Mouse (Mus musculus) 416B (cell line): ENCODE results near the gene Clmp.
"Not testable (repeated sequence)": the region's sequence is repeated elsewhere in the genome, so short reads cannot be mapped to it uniquely, and the experiment has no call there.

ENCODE experiments used
- DNase-seq: peaks from one replicate; pipeline ENCODE4 v3.0.0; 2011; ENCODE audit warnings: low read depth

Gene Clmp

DNA sequence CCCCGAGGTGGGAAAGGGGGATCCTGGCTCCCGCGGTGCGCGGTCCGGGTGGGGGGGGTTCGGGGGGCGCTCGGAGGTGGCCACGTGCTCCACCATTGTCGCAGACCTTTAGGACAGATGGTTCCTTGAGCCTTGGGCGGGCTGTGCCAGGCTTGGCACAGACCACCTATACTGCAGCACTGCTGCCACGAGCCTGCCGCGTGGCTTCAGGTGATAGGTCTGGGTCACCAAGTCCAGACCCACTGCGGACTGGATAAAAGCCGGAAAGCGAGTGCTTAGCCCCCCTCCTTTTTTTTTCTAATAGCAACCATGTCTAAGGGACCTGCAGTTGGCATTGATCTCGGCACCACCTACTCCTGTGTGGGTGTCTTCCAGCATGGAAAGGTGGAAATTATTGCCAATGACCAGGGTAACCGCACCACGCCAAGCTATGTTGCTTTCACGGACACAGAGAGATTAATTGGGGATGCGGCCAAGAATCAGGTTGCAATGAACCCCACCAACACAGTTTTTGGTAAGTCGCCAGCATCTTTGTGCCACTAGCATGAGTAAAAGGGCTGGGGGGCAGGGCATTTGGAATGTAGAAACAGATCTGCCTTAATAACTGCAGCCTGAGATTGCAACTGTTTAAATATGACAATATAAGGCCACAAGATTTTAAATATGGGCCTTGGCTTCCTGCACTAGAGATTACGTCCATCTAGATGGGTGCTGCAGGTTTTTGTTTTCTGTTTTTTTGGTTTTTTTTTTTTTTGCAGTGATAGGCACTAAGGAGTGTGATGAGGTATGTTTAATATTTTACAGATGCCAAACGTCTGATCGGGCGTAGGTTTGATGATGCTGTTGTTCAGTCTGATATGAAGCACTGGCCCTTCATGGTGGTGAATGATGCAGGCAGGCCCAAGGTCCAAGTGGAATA is 116.1 kb downstream of the Clmp start:
- DNase-seq = peak; percentile 62

DNA sequence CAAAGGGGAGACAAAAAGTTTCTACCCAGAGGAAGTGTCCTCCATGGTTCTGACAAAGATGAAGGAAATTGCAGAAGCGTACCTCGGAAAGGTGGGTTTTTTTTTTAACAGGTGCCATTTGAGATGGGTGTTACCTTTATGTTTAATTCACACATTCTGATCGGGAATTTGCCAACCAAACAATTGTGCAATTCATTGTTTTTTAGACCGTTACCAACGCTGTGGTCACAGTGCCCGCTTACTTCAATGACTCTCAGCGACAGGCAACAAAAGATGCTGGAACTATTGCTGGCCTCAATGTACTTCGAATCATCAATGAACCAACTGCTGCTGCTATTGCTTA is 116.7 kb downstream of the Clmp start:
- peak; percentile 26 for DNase-seq

DNA sequence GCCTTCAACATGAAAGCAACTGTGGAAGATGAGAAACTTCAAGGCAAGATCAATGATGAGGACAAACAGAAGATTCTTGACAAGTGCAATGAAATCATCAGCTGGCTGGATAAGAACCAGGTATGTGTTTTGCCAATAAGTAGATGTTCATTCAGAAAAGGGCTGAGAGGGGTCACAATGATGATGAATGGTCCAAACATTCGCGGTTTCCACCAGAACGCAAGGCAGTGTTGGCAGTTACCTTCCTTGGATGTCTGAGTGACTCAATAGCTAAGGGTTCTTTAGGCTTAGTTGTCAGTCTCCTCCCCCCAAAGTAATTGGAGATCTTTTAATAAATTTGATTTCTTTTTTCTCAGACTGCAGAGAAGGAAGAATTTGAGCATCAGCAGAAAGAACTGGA is 118.8 kb downstream of the Clmp start:
- DNase-seq = not testable (repeated sequence)

DNA sequence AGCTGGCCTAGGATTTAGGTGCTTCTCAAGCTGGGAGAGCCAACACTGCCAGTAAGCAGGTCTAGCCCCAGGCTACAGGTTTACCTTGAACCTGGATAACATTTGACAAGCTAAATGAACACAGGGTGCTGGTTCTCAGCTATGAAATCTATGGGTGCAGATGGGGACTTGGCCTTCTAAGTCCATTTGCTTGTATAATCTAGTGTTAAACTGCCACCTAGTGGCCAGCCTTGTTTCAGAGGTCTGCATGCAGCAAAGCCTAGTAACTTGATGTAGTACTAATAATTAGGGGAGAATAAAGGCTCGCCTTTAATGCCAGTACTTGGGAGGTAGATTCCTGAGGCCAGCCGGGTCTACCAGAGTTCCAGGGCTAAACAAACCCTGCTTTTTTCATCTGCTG is 119.5 kb downstream of the Clmp start:
- peak; percentile 87 for DNase-seq

DNA sequence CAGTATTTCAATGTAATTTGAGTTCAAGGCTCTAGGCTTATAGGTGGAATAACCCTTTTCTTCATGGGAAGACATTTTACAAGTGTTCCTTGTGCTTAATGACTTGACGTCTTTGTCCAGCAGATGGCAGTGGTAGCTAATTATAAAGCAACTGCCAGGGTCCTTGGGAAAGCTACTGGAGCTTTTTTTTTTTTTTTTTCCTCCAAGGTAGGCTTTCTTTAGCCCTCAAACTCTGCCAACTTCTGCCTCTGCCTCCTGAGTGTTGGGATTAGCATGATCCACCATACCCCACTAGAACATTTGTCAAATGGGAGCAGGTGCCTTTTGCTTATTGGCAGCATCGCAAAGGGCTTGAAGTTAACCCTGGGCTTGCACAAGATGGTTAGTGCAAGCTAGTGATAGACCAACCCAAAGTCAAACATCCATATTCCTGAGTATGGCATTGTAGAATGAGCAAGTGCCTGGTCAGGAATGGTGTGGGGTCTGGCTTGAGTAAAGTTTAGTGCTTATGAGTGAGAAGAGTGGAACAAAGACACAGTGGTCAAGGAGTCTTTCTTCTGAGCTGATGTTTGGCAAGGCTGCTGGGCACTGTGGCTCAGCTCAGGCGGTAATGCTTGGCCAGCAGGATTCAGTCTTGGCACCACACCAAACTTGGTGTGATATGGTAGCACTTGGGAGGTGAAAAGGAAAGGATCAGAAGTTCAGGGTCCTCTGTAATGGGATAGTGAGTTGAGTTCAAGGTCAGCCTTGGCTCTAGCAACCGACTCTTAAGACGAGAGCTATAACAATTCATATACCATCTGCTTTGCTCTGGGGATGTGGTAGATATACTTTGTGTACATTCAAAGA is 120.9 kb downstream of the Clmp start:
- peak; percentile 85 for DNase-seq

DNA sequence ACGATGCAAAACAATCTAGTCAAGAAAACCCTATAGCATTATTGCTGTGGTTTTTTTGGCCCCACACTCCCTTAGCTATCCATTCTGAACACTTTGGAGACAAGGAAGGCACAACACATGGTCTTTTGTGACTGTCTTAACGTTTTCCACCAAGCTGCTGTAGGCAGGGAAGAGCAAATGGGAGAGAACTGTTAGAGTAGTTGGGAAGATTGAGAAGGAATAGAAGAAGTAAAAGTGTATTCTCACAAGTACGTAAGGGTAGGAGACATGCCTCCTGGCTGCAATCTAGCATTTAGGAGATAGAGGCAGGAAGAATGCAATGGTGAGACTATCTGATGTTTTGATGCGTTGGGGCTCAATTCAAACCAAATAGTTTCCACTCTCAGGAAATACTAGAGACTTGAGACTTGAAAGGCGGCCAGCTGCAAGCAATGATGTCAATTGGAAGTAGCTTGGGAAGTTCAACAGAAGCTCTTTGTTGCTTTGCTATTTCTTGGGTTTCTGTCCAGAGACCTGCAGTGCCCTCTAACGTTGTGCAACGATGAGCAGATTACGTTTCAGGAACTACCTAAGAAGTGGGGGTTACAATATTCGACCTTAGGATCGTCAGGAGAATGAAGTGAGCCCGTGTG is 121.6 kb downstream of the Clmp start:
- DNase-seq = peak; percentile 75

DNA sequence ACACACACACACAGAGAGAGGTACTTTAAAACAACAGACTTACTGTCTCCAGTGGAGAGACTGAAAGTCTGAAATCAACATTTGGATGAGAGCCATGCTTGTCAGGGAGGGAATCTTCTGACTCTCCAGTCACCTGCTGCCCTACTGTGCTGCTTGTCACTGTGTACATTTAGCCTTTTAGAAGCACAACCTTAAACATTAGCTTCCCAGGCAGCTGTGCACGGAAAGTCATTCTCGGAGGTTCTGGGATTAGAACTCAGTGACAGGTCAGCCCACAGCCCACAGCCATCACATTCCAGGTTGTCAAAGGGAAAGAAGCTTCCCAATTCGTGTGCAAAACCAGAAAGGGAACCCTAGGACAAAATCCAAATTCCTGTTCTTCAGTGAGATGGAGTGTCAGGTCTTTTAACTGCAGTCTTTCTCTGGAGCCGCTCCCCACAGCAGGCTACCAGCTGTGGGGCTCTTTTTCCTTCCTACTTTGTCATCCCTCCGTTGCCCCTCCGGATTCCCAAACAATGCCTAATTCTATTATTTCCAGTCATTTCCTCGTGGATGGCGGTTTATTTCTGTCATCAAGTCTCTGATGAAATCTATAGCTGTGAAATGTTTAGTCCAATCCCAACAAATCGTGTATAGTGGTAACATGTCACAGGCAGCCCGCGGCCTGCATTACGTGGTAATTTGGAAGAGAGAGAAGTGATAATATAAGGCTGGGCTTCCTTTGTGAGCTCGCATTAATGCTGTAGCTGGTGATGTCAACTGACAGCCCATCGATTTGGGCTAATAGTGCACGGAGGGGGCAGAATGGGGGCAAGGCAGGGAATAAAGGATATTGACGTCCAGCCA is 122.5 kb downstream of the Clmp start:
- DNase-seq = no peak

DNA sequence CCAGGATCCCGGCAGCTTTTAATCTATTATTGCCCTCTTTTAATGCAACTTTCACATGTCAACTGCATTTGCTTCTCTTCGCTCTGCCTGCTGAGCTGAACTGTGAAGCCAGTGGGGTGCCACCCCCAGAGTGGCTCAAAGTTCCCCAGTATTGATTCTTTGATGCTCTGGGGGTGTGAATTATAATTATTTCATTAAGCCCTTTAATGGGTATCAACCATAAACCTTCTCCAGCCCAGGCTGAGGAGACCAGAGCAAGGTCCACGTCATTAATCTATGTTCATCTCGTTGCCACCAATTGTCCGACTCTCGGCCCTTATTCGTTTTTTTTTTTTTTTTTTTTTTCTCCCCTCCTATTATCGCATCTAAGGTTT is 123.1 kb downstream of the Clmp start:
- DNase-seq = no peak

DNA sequence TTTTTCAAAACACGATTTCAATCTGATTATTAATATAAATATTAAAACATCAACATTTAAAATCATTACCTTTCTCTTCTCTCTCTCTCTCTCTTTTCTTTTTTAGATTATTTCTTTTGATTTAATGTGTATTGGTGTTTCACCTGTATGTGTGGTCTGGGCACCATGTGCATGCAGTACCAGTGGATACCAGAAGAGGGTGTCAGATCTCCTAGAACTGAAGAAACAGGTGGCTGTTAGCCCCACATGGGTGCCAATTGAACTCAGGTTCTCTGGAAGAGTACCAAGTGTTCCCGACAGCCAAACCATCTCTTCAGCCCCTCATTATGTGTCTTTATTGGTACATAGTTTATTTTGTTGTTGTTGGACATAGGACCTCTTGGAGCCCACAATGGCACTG is 126.1 kb downstream of the Clmp start:
- DNase-seq = peak; percentile 53

DNA sequence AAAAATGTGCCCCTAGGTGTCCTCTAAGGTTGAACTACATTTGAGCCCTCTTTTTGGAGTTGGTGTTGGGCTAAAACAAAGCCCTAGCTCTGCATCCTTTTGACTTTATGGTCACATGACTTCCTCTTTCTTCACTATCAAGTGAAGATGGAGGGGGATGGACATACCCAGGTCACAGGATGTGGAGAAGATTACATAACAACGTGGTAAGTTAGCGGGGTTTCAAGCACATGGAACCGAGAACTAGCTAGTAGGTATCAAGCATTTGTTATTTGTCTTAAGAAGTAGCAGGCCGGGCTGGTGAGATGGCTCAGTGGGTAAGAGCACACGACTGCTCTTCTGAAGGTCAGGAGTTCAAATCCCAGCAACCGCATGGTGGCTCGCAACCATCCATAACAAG is 128.3 kb downstream of the Clmp start:
- peak; percentile 90 for DNase-seq

DNA sequence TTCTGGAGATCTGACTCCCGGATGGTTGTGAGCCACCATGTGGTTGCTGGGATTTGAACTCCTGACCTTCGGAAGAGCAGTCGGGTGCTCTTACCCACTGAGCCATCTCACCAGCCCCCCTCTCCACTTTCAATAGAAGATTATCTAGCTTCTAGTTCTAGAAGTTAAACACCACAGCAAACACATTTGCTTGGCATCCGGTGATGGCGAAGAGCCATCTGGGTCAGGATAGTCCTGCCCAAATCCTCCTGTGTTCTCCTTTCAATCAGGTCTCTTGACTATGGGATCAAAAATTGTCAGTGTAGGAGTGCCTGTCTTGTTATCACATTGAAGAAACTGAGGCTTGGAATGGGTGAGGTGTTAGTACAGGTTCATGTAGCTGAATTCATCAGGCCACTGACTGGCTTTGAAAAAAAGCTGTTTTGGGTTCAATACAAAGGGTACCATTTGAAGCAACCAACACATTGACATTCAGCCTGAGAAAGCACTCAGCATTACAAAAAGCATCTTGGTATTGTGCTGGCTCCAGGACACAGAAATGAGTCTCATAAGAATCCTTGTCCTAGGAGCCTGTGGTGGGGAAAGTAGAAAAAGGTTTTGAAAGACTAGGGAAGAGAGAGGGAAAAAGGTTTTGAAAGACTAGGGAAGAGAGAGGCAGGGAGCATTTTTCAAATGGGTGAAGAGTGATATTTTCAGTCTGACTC is 131.7 kb downstream of the Clmp start:
- DNase-seq = no peak

DNA sequence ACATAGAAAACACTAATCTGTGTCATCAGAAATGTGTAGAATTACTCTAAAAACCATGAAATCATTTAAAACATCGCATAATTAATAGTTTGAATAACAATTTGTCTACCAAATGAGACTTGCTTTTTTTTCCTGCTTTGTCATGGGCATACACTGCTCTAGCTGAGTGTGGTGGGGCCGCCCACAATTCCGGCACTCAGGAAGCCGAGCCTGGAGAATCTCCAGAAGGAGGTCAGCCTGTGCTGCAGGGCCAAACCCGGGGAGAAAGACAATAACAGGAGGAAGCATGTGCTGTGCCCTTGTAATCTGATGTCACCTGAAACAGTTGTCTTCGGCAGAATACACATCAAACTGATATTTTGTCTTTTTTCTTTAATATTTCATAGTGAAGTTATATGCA is 139.8 kb downstream of the Clmp start:
- DNase-seq = no peak

DNA sequence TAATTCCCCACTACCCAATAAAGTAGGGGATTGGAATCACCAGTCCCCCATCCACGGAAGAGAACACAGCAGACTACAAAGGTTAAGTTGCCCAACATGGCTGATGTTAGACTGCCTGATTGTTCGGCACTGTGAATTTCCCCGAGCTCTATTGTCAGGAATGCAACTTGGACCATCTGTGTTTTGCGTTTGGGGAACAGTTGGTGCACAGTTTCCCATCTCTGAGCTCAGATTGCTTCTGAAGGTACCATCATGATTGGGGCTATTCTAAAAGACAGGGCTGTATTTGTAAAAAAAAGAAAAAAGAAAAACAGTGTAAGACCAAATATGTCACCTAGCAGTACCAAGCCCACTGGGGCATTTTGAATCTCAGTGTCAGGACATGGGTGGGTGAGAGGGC is 141.6 kb downstream of the Clmp start:
- no peak for DNase-seq

DNA sequence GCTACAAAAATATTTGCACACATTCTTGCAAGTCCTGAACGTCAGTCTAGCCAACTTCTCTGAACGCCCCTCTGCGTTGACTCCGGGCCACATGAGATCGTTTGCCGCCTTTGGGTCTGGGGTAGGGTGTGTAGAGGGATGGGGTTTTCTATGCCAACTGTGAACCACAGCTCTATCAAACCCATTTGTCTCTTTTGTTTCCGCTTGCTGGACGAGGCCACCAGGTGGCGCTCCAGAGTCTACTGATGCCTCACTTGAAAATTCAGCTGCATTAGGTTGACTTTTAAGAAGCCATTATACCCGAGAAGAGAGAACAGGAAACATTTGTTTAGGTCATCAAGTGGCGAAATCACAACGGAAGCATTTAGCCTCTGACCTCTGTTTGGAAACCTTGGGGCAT is 148.8 kb downstream of the Clmp start:
- DNase-seq = peak; percentile 85
